9 mouse cellular contexts compared by ENCODE assay signal in genomic region chr16:31425508-31425907, GRCm38 (mm10). TPM values are rescaled to one million over a fixed set of nuclear protein-coding genes. Genes with fewer than 3 reads are reported as not detected.
DNase-seq lines count a peak whose midpoint lies in the region; ATAC-seq lines count a peak whose summit lies in the region.
"Had no signal": no experiment of that assay in that cellular context is flagged by ENCODE, and none has a peak within 500 bp of the region (broad histone marks: within the 10 kb centered on the region; RNA-seq: fewer than 3 reads in every experiment).

No protein-coding gene starts in this region.

- no peaks in the 10 kb centered on the region for H3K36me3 ChIP-seq in neural tube, embryonic 15.5 days
- H3K36me3 ChIP-seq: heart, embryonic 15.5 days had no signal

- DNase-seq in neural tube, embryonic 10.5 days (ENCODE audit: extremely low spot score, low spot score), result peak; percentile 78
- peak; percentile 87 for DNase-seq in adrenal gland, postnatal 14 days
- peak; percentile 58 for DNase-seq in embryo, embryonic 9.5 days (ENCODE audit: extremely low spot score)
- DNase-seq in large intestine, adult 2 months (ENCODE audit: low read depth, low spot score), result peak; percentile 65
- DNase-seq in lung, postnatal 36 days, result peak; percentile 83
- DNase-seq in spleen, postnatal 36 days (ENCODE audit: low spot score in 2 of 2), result peak; percentile 55 to 57

- no peak overlapping the region for H3K9ac ChIP-seq in neural tube, embryonic 15.5 days (replicated peaks)
- H3K9ac ChIP-seq: heart, embryonic 15.5 days had no signal

- no peak overlapping the region for H3K27ac ChIP-seq in neural tube, embryonic 15.5 days (replicated peaks)
- H3K27ac ChIP-seq: heart, embryonic 15.5 days had no signal

- no peak overlapping the region for H3K4me2 ChIP-seq in neural tube, embryonic 15.5 days
- H3K4me2 ChIP-seq: heart, embryonic 15.5 days had no signal

- no peak for ATAC-seq in neural tube, embryonic 15.5 days (ENCODE audit: low FRiP score)
- no peak for ATAC-seq in erythroid progenitor cell, adult 5-6 weeks (replicated peaks; ENCODE audit: low FRiP score, poor library complexity, severe bottlenecking)

- no peaks in the 10 kb centered on the region for H3K9me3 ChIP-seq in neural tube, embryonic 15.5 days (replicated peaks)
- H3K9me3 ChIP-seq: heart, embryonic 15.5 days had no signal

- no peaks in the 10 kb centered on the region; the same call in 1 of the 2 replicates for H3K27me3 ChIP-seq in neural tube, embryonic 15.5 days (replicated peaks)

- no peak overlapping the region for H3K4me3 ChIP-seq in neural tube, embryonic 15.5 days (replicated peaks)
- H3K4me3 ChIP-seq: heart, embryonic 15.5 days had no signal

- peaks cover 10% of the 10 kb centered on the region for H3K4me1 ChIP-seq in neural tube, embryonic 15.5 days

- 2% methylated on average over 4 of the region's 4 CpGs for WGBS in neural tube, embryonic 15.5 days
- WGBS in large intestine, adult 2 months, result 0% methylated on average over 4 of the region's 4 CpGs

RNA-seq across cellular contexts. Expression of gene Bdh1, which starts 3.4 kb away (rescaled TPM):
- 123 and 143 TPM in 2 replicates for polyA plus RNA-seq in neural tube, embryonic 15.5 days (2015; fragmentation: Nextera tagmentation; extraction: Ambion mirVana)
- total RNA-seq in adrenal gland, postnatal 14 days (2021), result 11.9 and 50.4 TPM in 2 replicates
- polyA plus RNA-seq in large intestine, adult 2 months (2012; rRNA removed), result 156 and 185 TPM in 2 replicates
- not detected in 2 replicates for total RNA-seq in erythroid progenitor cell, adult 5-6 weeks (2015; ENCODE audit: low replicate concordance)
- 4.2 TPM in 1 of 2 replicates, not detected in the other for total RNA-seq in erythroid progenitor cell, adult 5-6 weeks (2017; ENCODE audit: low replicate concordance)
